Mouse (Mus musculus) intestine, postnatal 0 days (tissue): ENCODE data around the gene Carmil1. TPM values are rescaled to one million over a fixed set of nuclear protein-coding genes. Genes with fewer than 3 reads are reported as not detected.

ENCODE experiments used
- ATAC-seq: fragments of 200-750 bp; cut with Nextera tagmentation; 2 replicates; pipeline ENCODE4 v1.8.0; 2017; ENCODE audit warnings: mild to moderate bottlenecking, moderate TSS enrichment, moderate library complexity
- H3K27ac ChIP-seq: fragments of 300-500 bp; sonication (generic); 2 replicates; pipeline ENCODE4 v1.5.1; 2014; ENCODE audit warnings: mild to moderate bottlenecking, low read depth, low read length, moderate library complexity
- H3K27me3 ChIP-seq: fragments of 300-500 bp; sonication (generic); replicated peaks from 2 replicates; pipeline ENCODE4 v1.6.1; 2014; ENCODE audit warnings: low read length, mixed read lengths; ENCODE audit not compliant: control insufficient read depth, insufficient read depth
- H3K36me3 ChIP-seq: fragments of 300-500 bp; sonication (generic); 2 replicates; pipeline ENCODE4 v1.6.1; 2014; ENCODE audit warnings: mild to moderate bottlenecking, moderate library complexity; ENCODE audit not compliant: control insufficient read depth, insufficient read depth
- H3K4me1 ChIP-seq: fragments of 300-500 bp; sonication (generic); replicated peaks from 2 replicates; pipeline ENCODE4 v1.6.1; 2014; ENCODE audit warnings: antibody characterized with exemption, low read length, mixed read lengths; ENCODE audit not compliant: control insufficient read depth, insufficient read depth
- H3K4me2 ChIP-seq: fragments of 300-500 bp; sonication (generic); replicated peaks from 2 replicates; pipeline ENCODE4 v1.6.1; 2014; ENCODE audit warnings: low read depth, mild to moderate bottlenecking, moderate library complexity
- H3K4me3 ChIP-seq: fragments of 300-500 bp; sonication (generic); 2 replicates; pipeline ENCODE4 v1.5.1; 2014; ENCODE audit warnings: low read depth, low read length
- H3K9ac ChIP-seq: fragments of 300-500 bp; sonication (generic); 2 replicates; pipeline ENCODE4 v1.6.1; 2014; ENCODE audit warnings: mild to moderate bottlenecking, low read depth, low read length
- H3K9me3 ChIP-seq: fragments of 300-500 bp; sonication (generic); 2 replicates; pipeline ENCODE4 v1.6.1; 2016; ENCODE audit warnings: mixed run types; ENCODE audit not compliant: control insufficient read depth
- CTCF ChIP-seq: sonication (generic); IDR thresholded peaks from 2 replicates; pipeline ENCODE4 v1.5.1; 2016; ENCODE audit warnings: low read depth, mild to moderate bottlenecking, control low read depth, antibody characterized with exemption, moderate library complexity
- WGBS: fragments of 180-500 bp; shearing (Covaris S2); extraction: QIAGEN DNeasy Blood & Tissue Kit; methylation state at CpG from one replicate; pipeline ENCODE4 v1.1.7; 2014; 5-methylcytosine and 5-hydroxymethylcytosine counted together
- polyA plus RNA-seq: library from polyadenylated mRNA; unstranded; fragments of >200 nt; fragmentation: Nextera tagmentation; extraction: Ambion mirVana; gene quantifications from 2 replicates; pipeline ENCODE4 v1.2.1, GENCODE M21; 2015

The Carmil1 gene
- polyA plus RNA-seq, 1 experiment from 2014 or later, result 25.6 TPM

DNA sequence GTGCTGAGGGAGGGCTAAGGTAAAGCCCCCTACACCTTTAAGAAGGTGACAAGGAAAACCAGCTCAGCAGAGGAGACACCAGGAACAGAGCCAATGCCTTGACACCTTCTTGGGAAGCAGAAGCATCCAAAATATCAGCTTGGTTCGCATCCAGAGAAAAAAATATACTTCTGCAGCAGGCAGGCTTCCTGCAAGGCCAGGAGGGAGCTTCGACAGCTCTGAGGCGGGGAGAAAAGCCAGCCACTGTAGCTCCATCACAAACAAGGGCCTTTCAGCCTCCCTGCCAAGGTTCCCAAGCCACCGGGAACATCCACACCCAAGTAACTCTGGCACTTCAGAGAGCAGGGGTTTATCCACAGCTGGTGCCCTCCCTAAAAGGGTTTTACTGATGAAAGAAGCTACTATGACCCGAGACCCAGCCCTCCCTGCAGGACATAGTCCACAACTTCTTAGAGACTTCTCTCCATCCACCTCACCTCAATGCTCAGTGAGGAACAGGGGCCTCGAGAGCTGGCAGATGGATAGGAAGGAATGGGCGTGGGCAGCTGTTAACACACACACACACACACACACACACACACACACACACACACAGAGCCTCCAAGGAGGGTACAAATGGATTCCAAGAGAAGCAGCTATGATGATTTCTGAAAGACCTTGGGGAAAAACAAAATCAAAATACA, 80.6 kb downstream of the Carmil1 start:
- TF ChIP-seq CTCF, result no peak
- no peak overlapping the region for H3K27ac ChIP-seq
- H3K9ac ChIP-seq, result no peak overlapping the region
- 46% methylated on average over 7 of the region's 7 CpGs for WGBS
- ATAC-seq, result no peak
- no peaks in the 10 kb centered on the region for H3K9me3 ChIP-seq
- no peak overlapping the region for H3K4me3 ChIP-seq
- H3K4me1 ChIP-seq, result 0 out of 2 replicates have a peak, but pooled peaks cover 4% of the 10 kb centered on the region
- H3K4me2 ChIP-seq, result no peak overlapping the region
- H3K36me3 ChIP-seq, result no peaks in the 10 kb centered on the region
- no peaks in the 10 kb centered on the region for H3K27me3 ChIP-seq

DNA sequence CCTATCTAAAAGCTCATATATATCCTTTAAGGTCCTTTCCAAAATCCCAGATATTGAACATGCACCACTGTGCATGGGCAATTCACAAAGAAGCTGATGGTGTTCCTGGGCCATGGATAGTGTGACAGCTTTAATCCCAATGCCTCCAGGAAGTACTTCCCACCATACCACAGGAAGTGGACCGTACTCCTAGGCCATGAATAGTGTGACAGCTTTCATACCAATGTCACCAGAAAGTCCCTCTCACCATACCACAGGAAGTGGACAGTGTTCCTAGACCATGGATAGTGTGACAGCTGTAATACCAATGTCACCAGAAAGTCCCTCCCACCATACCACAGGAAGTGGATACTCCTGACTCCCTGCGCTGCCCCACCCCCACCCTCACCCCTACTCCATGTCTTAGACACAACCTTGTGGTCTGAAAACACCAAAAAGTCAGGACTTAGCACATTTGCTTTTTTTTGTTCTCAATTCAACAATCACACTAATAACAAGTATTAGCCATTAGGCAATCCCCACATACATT, 82.1 kb downstream of the Carmil1 start:
- TF ChIP-seq CTCF, result no peak
- Histone ChIP-seq H3K36me3 (no peaks in the 10 kb centered on the region), H3K9ac (no peak overlapping the region), H3K4me3 (no peak overlapping the region), H3K9me3 (no peaks in the 10 kb centered on the region), H3K27me3 (no peaks in the 10 kb centered on the region), H3K27ac (no peak overlapping the region), H3K4me2 (no peak overlapping the region), H3K4me1 (0 out of 2 replicates have a peak, but pooled peaks cover 4% of the 10 kb centered on the region)
- ATAC-seq, result no peak
- WGBS, result 88% methylated on average over 2 of the region's 2 CpGs

- H3K9ac ChIP-seq, result no peak overlapping the region
- no peaks in the 10 kb centered on the region for H3K27me3 ChIP-seq
- no peak overlapping the region for H3K4me2 ChIP-seq
- peak; percentile 41; the same call in 1 of the 2 replicates for ATAC-seq
- H3K9me3 ChIP-seq, result no peaks in the 10 kb centered on the region
- H3K36me3 ChIP-seq, result no peaks in the 10 kb centered on the region
- no peak overlapping the region for H3K4me3 ChIP-seq
- 42% methylated on average over 3 of the region's 3 CpGs for WGBS
- H3K4me1 ChIP-seq, result 0 out of 2 replicates have a peak, but pooled peaks cover 4% of the 10 kb centered on the region
- no peak overlapping the region for H3K27ac ChIP-seq
- TF ChIP-seq CTCF, result no peak
Observed at GRCm38 (mm10) chr13:24195371-24195770, 85.2 kb downstream of the Carmil1 start.

GRCm38 (mm10) chr13:24194018-24194417, 86.6 kb downstream of the Carmil1 start:
- H3K9me3 ChIP-seq, result no peaks in the 10 kb centered on the region
- H3K27ac ChIP-seq, result no peak overlapping the region
- H3K4me2 ChIP-seq, result no peak overlapping the region
- TF ChIP-seq CTCF, result peak; percentile 62
- no peak for ATAC-seq
- H3K36me3 ChIP-seq, result no peaks in the 10 kb centered on the region
- WGBS, result 82% methylated on average over 5 of the region's 5 CpGs
- no peak overlapping the region for H3K4me3 ChIP-seq
- no peaks in the 10 kb centered on the region for H3K27me3 ChIP-seq
- no peak overlapping the region for H3K9ac ChIP-seq
- 0 out of 2 replicates have a peak, but pooled peaks cover 4% of the 10 kb centered on the region for H3K4me1 ChIP-seq

DNA sequence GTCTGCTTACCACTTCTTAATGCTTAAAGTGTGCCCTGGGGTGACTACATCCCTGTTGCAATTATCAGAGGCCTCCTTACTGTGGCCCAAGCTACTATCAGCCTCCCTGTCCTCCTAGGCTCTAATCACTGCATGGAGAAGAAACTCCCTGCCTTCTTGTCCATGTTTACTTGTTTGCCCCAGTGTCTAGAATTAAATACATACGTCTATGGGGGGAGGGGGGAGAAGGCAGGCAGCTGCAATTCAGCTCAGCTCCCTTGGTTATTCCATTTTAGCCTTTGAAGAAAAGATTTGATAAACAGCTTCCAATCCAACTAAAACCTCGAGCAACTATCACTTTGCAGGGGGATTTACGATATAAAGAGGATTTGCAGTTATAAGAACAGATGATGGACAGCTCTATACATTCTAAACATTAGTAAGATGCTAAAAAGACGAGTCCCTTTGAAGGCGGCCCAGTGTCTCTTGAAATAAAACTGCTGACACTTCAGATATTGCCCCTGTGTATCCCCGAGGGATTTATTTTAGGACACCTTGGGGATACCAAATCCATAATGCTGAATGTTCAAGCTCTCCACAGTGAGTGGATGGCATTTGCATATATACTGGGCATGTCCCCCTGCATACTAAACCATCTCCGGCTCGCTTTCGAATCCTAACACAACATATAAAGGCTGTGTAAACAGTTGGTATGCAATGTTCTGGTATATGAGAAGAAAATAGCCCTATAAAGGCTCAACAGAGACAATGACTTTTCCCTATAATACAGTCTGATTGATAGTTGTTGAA, 89.5 kb downstream of the Carmil1 start:
- Histone ChIP-seq H3K4me3 (no peak overlapping the region), H3K4me2 (no peak overlapping the region), H3K9ac (no peak overlapping the region), H3K36me3 (no peaks in the 10 kb centered on the region), H3K27ac (no peak overlapping the region), H3K9me3 (no peaks in the 10 kb centered on the region), H3K4me1 (0 out of 2 replicates have a peak, but pooled peaks cover 4% of the 10 kb centered on the region), H3K27me3 (no peaks in the 10 kb centered on the region)
- no peak for TF ChIP-seq CTCF
- no peak for ATAC-seq
- WGBS, result 78% methylated on average over 9 of the region's 9 CpGs

DNA sequence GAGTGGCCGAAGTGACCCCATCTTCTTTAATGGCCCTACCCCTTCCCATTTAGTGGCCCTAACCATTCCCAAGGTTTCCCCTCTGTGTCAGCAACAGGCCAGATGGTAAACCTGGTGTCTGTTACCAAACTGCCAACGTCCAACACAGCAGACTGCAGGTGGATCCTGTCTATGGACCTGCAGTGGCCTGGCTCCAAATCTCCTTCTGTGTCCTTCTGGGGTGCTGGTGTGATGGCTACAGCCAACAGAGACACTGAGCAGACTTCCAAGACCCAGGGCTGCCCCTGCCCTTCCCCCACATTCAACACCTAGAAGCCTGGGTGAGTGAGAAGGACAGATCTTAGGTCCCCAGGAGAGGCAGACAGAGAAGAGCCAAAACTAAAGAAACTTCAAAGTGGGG, 93.6 kb downstream of the Carmil1 start:
- WGBS, result 64% methylated on average over 2 of the region's 2 CpGs
- Histone ChIP-seq H3K4me2 (no peak overlapping the region), H3K36me3 (no peaks in the 10 kb centered on the region), H3K27ac (no peak overlapping the region), H3K9ac (no peak overlapping the region), H3K9me3 (no peaks in the 10 kb centered on the region), H3K4me1 (no peaks in the 10 kb centered on the region), H3K27me3 (no peaks in the 10 kb centered on the region), H3K4me3 (no peak overlapping the region)
- TF ChIP-seq CTCF, result no peak
- ATAC-seq, result no peak
